In genomic region chr2:156613541-156614257, GRCm38 (mm10) we compare ENCODE assay signal across 8 mouse cellular contexts. TPM values are rescaled to one million over a fixed set of nuclear protein-coding genes. Genes with fewer than 3 reads are reported as not detected.
A peak's percentile ranks its signal among the peaks of the same experiment; 100 is the strongest.
DNase-seq lines count a peak whose midpoint lies in the region; ATAC-seq and TF ChIP-seq lines count a peak whose summit lies in the region.

Gene Dlgap4 (plus strand): TSS chr2:156613705.

- peak; percentile 50 for DNase-seq in ovary, postnatal 36 days (ENCODE audit: low spot score)
- no peak for DNase-seq in ovary, postnatal 10 days (ENCODE audit: low spot score)
- peak; percentile 53 for DNase-seq in adrenal gland, postnatal 25 days
- no peak for DNase-seq in heart, postnatal 10 days
- DNase-seq in left cerebral cortex, postnatal 10 days (ENCODE audit: extremely low spot score in 1 of 2, low spot score in 2 of 2): peak in 1 of 2 experiments; percentile 63
- DNase-seq in frontal cortex, postnatal 25 days (ENCODE audit: low spot score in 2 of 2): no peak

- H3K27ac ChIP-seq in embryonic fibroblast, embryonic 13.5 days (ENCODE audit: insufficient read depth, low read length): no peak within 1 kb of the TSS

- H3K4me3 ChIP-seq in embryonic fibroblast, embryonic 13.5 days (ENCODE audit: insufficient read depth, low read length): peak within 1 kb of the TSS; percentile 35

- no peak for TF ChIP-seq POLR2A in embryonic fibroblast, embryonic 13.5 days (IDR thresholded peaks at IDR 0.05; ENCODE audit: low read depth, low read length)

- H3K4me1 ChIP-seq in embryonic fibroblast, embryonic 13.5 days (ENCODE audit: control insufficient read depth, insufficient read depth, low read length): no peaks in the 10 kb centered on the region

- intact Hi-C loops in heart, postnatal 10 days (cut with DNase I): loop anchor here (1.0 kb wide), 1 partner anchor 92 kb away; no protein-coding TSS in a partner anchor
- intact Hi-C loops in left cerebral cortex, postnatal 10 days (cut with DNase I): loop anchor here (5.0 kb wide), 1 partner anchor 66 kb away; the partner anchor contains the start of gene Aar2

- no peak for TF ChIP-seq CTCF in embryonic fibroblast, embryonic 13.5 days (IDR thresholded peaks at IDR 0.05; ENCODE audit: borderline replicate concordance, insufficient read depth, low read length)

- ATAC-seq in monocyte, adult 5-6 weeks (replicated peaks; ENCODE audit: insufficient number of reproducible peaks, low FRiP score, low TSS enrichment, poor library complexity, severe bottlenecking): no peak

RNA-seq across cellular contexts. Expression of gene Dlgap4, which starts in this region (rescaled TPM):
- total RNA-seq in adrenal gland, postnatal 25 days (2021): 50.6 and 63.0 TPM in 2 replicates
- polyA plus RNA-seq in embryonic fibroblast, embryonic 13.5 days (2011; ENCODE audit: insufficient read length, low read depth, missing spikeins): 58.4 and 71.4 TPM in 2 replicates
- 10 to 100 TPM; 45.2 to 46.7 TPM for total RNA-seq in heart, postnatal 10 days (2021)
- 100 to 1,000 TPM; 240 to 258 TPM for total RNA-seq in left cerebral cortex, postnatal 10 days (2021)
- total RNA-seq in monocyte, adult 5-6 weeks (2017): 28.3 to 50.2 TPM (median 29.2 TPM) in 3 replicates

Comparison
In these comparisons a context has a peak if more than half of its experiments do, and no peak if none do; other contexts are left out.
1. DNase-seq: peak in ovary, postnatal 36 days (single experiment) and adrenal gland, postnatal 25 days (single experiment); none in ovary, postnatal 10 days (single experiment), heart, postnatal 10 days (0 of 2) and frontal cortex, postnatal 25 days (0 of 2).